14 mouse cellular contexts compared by ENCODE assay signal in the genomic region with DNA sequence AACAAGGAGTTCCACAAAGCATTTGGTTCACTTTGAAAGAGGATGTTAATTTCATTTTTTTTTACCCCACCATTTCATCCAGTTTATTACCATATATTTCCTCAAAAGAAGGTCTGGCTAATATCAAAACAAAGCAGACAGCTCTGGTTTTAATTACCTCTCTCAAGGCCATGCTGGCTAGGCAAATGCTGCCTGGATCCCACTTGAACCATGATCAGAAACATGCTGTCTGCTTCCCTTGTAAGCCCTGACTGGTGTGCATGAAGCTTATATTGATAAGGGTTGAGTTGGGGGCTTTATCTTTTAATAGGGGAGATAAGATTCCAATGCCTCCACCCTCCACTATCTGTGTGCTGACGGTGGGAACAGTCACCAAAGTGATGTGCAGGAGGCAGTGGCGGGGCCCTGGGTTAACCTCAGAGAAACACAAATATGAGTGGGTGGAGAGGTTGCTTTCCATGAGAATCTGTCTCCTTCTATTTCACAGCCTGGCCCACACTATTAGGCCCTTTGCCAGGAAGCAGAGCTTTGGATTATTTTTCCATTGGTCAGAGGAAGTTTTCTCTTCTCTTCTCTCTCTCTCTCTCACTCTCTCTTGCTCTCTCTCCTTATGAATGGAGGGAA.
DNase-seq lines count a peak whose midpoint lies in the region; ATAC-seq and TF ChIP-seq lines count a peak whose summit lies in the region.
"Had no signal": no experiment of that assay in that cellular context is flagged by ENCODE, and none has a peak within 500 bp of the region (broad histone marks: within the 10 kb centered on the region; RNA-seq: fewer than 3 reads in every experiment).

No protein-coding gene starts in this region.

- no peak overlapping the region for H3K4me3 ChIP-seq in lung, embryonic 15.5 days
- H3K4me3 ChIP-seq in stomach, embryonic 15.5 days (replicated peaks), result no peak overlapping the region
- no peak overlapping the region for H3K4me3 ChIP-seq in thymus, adult 2 months (ENCODE audit: control insufficient read depth, insufficient read depth, low read length)
- H3K4me3 ChIP-seq: erythroblast, embryonic 14.5 days had no signal

- H3K27ac ChIP-seq in lung, embryonic 15.5 days, result peak overlapping the region; percentile 11; the same call in 1 of the 2 replicates
- H3K27ac ChIP-seq in stomach, embryonic 15.5 days, result peak overlapping the region; percentile 57; the same call in 1 of the 2 replicates
- H3K27ac ChIP-seq in thymus, adult 2 months (ENCODE audit: control insufficient read depth, insufficient read depth, low read length), result no peak overlapping the region
- H3K27ac ChIP-seq: macrophage had no signal

- peak; percentile 9 for DNase-seq in gastrocnemius, postnatal 14 days
- DNase-seq in gastrocnemius, postnatal 4 days (ENCODE audit: low spot score in 2 of 2), result no peak
- DNase-seq in lung, postnatal 36 days, result no peak
- peak; percentile 61 for DNase-seq in forelimb bud, embryonic 11.5 days (ENCODE audit: low read depth, low spot score)
- no peak for DNase-seq in thymus, adult 2 months
- DNase-seq in thymus, postnatal 10 days (ENCODE audit: low spot score in 2 of 2), result no peak
- DNase-seq: cerebellum, adult 9-11 months; kidney, adult 18-20 months had no signal

- no peak for ATAC-seq in lung, embryonic 15.5 days (ENCODE audit: borderline replicate concordance, extremely low read depth, low FRiP score, low TSS enrichment)
- ATAC-seq in stomach, embryonic 15.5 days (ENCODE audit: insufficient read depth, low FRiP score, low read depth), result no peak; the same call in 1 of the 2 replicates
- ATAC-seq: activated CD4-positive, CD25-positive, alpha-beta regulatory T cell, adult 4 months; midbrain, embryonic 16.5 days had no signal

- H3K36me3 ChIP-seq in lung, embryonic 15.5 days, result no peaks in the 10 kb centered on the region
- no peaks in the 10 kb centered on the region for H3K36me3 ChIP-seq in stomach, embryonic 15.5 days
- H3K36me3 ChIP-seq in thymus, adult 2 months (ENCODE audit: control insufficient read depth, insufficient read depth, low read length), result no peaks in the 10 kb centered on the region

- no peak for TF ChIP-seq CTCF in thymus, adult 2 months (IDR thresholded peaks at IDR 0.05; ENCODE audit: borderline replicate concordance, control insufficient read depth, extremely low read depth, insufficient read depth, low read length, poor library complexity)

- 28% methylated on average over 2 of the region's 2 CpGs for WGBS in lung, embryonic 15.5 days
- WGBS in stomach, embryonic 15.5 days, result 17% methylated on average over 2 of the region's 2 CpGs
- WGBS in thymus, adult 2 months, result 60% methylated on average over 2 of the region's 2 CpGs

- intact Hi-C loops in gastrocnemius, postnatal 14 days (cut with DNase I; ENCODE audit: low total_unique reads), result no loop called here

- no peaks in the 10 kb centered on the region for H3K27me3 ChIP-seq in lung, embryonic 15.5 days
- no peaks in the 10 kb centered on the region for H3K27me3 ChIP-seq in stomach, embryonic 15.5 days (replicated peaks)
- no peaks in the 10 kb centered on the region for H3K27me3 ChIP-seq in thymus, adult 2 months (ENCODE audit: control insufficient read depth, insufficient read depth, low read length)

- no peaks in the 10 kb centered on the region for H3K9me3 ChIP-seq in lung, embryonic 15.5 days
- H3K9me3 ChIP-seq in stomach, embryonic 15.5 days, result no peaks in the 10 kb centered on the region

- H3K4me2 ChIP-seq in lung, embryonic 15.5 days, result no peak overlapping the region
- H3K4me2 ChIP-seq in stomach, embryonic 15.5 days, result no peak overlapping the region

- peaks cover 4% of the 10 kb centered on the region for H3K4me1 ChIP-seq in lung, embryonic 15.5 days
- H3K4me1 ChIP-seq in stomach, embryonic 15.5 days, result peaks cover 7% of the 10 kb centered on the region; the same call in 1 of the 2 replicates
- peaks cover 4% of the 10 kb centered on the region for H3K4me1 ChIP-seq in thymus, adult 2 months (replicated peaks; ENCODE audit: control insufficient read depth, insufficient read depth, low read length)

- no peak overlapping the region for H3K9ac ChIP-seq in lung, embryonic 15.5 days
- H3K9ac ChIP-seq in stomach, embryonic 15.5 days, result no peak overlapping the region

- no peak for TF ChIP-seq POLR2A in thymus, adult 2 months (IDR thresholded peaks at IDR 0.05; ENCODE audit: control insufficient read depth, extremely low read depth, insufficient read depth, low read length, poor library complexity)

Comparison
In these comparisons a context has a peak if more than half of its experiments do, and no peak if none do; other contexts are left out.
1. DNase-seq: peak in gastrocnemius, postnatal 14 days (single experiment) and forelimb bud, embryonic 11.5 days (single experiment); none in gastrocnemius, postnatal 4 days (0 of 2), lung, postnatal 36 days (single experiment), thymus, adult 2 months (single experiment) and thymus, postnatal 10 days (0 of 2).